In the genomic region with DNA sequence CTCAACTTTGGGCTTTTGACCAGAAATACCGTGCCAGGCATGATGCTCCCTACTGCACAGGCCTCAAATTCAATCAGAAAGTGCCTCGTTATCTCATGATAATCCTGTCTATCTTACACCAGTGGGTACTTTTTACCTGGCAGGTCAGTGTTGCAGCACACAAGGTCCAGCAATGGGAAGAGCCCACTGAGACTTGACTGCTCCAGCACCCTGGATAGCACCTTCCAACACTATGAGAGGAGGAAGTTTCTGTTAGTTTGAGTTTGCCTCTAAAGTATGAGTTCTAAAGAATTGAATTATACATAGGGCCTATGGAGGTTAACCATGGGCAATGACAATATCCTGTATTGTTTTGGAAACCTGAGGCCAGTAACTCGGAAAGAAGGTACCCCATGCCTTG, we compare ENCODE assay signal across 18 mouse cellular contexts. TPM values are rescaled to one million over a fixed set of nuclear protein-coding genes. Genes with fewer than 3 reads are reported as not detected.
"Had no signal": no experiment of that assay in that cellular context is flagged by ENCODE, and none has a peak within 500 bp of the region (broad histone marks: within the 10 kb centered on the region; RNA-seq: fewer than 3 reads in every experiment).

No protein-coding gene starts in this region.

- H3K4me3 ChIP-seq: kidney, embryonic 15.5 days; layer of hippocampus, adult 2 months; limb, embryonic 13.5 days; midbrain, embryonic 10.5 days; neural tube, embryonic 12.5 days had no signal

- H3K36me3 ChIP-seq: kidney, embryonic 15.5 days; limb, embryonic 13.5 days; midbrain, embryonic 10.5 days; neural tube, embryonic 12.5 days had no signal

- H3K9me3 ChIP-seq: kidney, embryonic 15.5 days; limb, embryonic 13.5 days; midbrain, embryonic 10.5 days; neural tube, embryonic 12.5 days had no signal

- H3K27ac ChIP-seq: kidney, embryonic 15.5 days; layer of hippocampus, adult 2 months; limb, embryonic 13.5 days; liver, embryonic 14.5 days; midbrain, embryonic 10.5 days; neural tube, embryonic 12.5 days had no signal

- H3K4me2 ChIP-seq: kidney, embryonic 15.5 days; limb, embryonic 13.5 days; neural tube, embryonic 12.5 days had no signal

- H3K4me1 ChIP-seq: kidney, embryonic 15.5 days; limb, embryonic 13.5 days; midbrain, embryonic 10.5 days; neural tube, embryonic 12.5 days had no signal

- H3K27me3 ChIP-seq: kidney, embryonic 15.5 days; limb, embryonic 13.5 days; neural tube, embryonic 12.5 days had no signal

- H3K9ac ChIP-seq: kidney, embryonic 15.5 days; limb, embryonic 13.5 days; liver, embryonic 14.5 days; neural tube, embryonic 12.5 days had no signal

- ATAC-seq: lung, postnatal 0 days had no signal

- DNase-seq: kidney, adult 2 months; kidney, postnatal 36 days; lung, adult 18-20 months; lung, postnatal 36 days; midbrain, embryonic 14.5 days; right cerebral cortex, postnatal 25 days; thymus, adult 18-20 months; thymus, postnatal 14 days had no signal

RNA-seq across cellular contexts. Expression of a gene that starts 10.7 kb away (rescaled TPM):
- total RNA-seq: liver, adult 2 months; megakaryocyte, adult 5-6 weeks had no signal
- polyA plus RNA-seq: liver, adult 2 months; liver, embryonic 14.5 days; lung, postnatal 0 days; small intestine, adult 2 months had no signal
